In genomic region chr4:68856868-68857267, GRCm38 (mm10) we compare ENCODE assay signal across 20 mouse cellular contexts.
A peak's percentile ranks its signal among the peaks of the same experiment; 100 is the strongest.
DNase-seq lines count a peak whose midpoint lies in the region; TF ChIP-seq lines count a peak whose summit lies in the region.
"Had no signal": no experiment of that assay in that cellular context is flagged by ENCODE, and none has a peak within 500 bp of the region (broad histone marks: within the 10 kb centered on the region; RNA-seq: fewer than 3 reads in every experiment).

No protein-coding gene starts in this region.

- 54% methylated on average over 1 of the region's 1 CpGs for WGBS in kidney, adult 2 months

- DNase-seq in kidney, postnatal 14 days, result peak; percentile 2
- no peak for DNase-seq in kidney, adult 2 months
- DNase-seq in adipocyte (ENCODE audit: low spot score), result peak; percentile 3
- peak; percentile 59 for DNase-seq in cerebellum, adult 11-12 months
- peak; percentile 58 to 74 for DNase-seq in cerebellum, postnatal 25 days
- no peak for DNase-seq in left cerebral cortex, postnatal 4 days
- DNase-seq in left cerebral cortex, adult 2 months (ENCODE audit: extremely low spot score in 1 of 2, low spot score in 2 of 2), result no peak
- no peak for DNase-seq in layer of hippocampus, adult 8-10 months (ENCODE audit: low spot score in 2 of 2)
- DNase-seq: gastrocnemius, adult 2 months; heart, adult 11 months; kidney, adult 8-10 months; kidney, postnatal 36 days; layer of hippocampus, postnatal 36 days; thymus, postnatal 4 days had no signal

- no peak overlapping the region for H3K4me3 ChIP-seq in kidney, adult 2 months (ENCODE audit: insufficient read depth, low read depth, low read length)
- no peak overlapping the region for H3K4me3 ChIP-seq in left cerebral cortex, adult 2 months
- H3K4me3 ChIP-seq: embryonic facial prominence, embryonic 13.5 days; gastrocnemius, adult 2 months; hindbrain, embryonic 10.5 days; limb, embryonic 12.5 days; midbrain, embryonic 13.5 days had no signal

- H3K27ac ChIP-seq in kidney, adult 2 months (ENCODE audit: insufficient read depth, low read depth, low read length), result no peak overlapping the region
- no peak overlapping the region; the same call in 1 of the 2 replicates for H3K27ac ChIP-seq in left cerebral cortex, adult 2 months
- H3K27ac ChIP-seq: embryonic facial prominence, embryonic 13.5 days; gastrocnemius, adult 2 months; hindbrain, embryonic 10.5 days; limb, embryonic 12.5 days; liver, embryonic 14.5 days; macrophage; midbrain, embryonic 13.5 days had no signal

- intact Hi-C loops in left cerebral cortex, postnatal 4 days (cut with DNase I), result no loop called here
- intact Hi-C loops in left cerebral cortex, adult 2 months (cut with DNase I), result no loop called here

- H3K4me1 ChIP-seq in kidney, adult 2 months (ENCODE audit: control insufficient read depth, insufficient read depth, low read length), result no peaks in the 10 kb centered on the region
- H3K4me1 ChIP-seq: embryonic facial prominence, embryonic 13.5 days; hindbrain, embryonic 10.5 days; limb, embryonic 12.5 days; midbrain, embryonic 13.5 days had no signal

- no peaks in the 10 kb centered on the region for H3K36me3 ChIP-seq in kidney, adult 2 months (ENCODE audit: control insufficient read depth, insufficient read depth, low read length)
- H3K36me3 ChIP-seq: embryonic facial prominence, embryonic 13.5 days; hindbrain, embryonic 10.5 days; limb, embryonic 12.5 days; midbrain, embryonic 13.5 days had no signal

- no peaks in the 10 kb centered on the region for H3K27me3 ChIP-seq in kidney, adult 2 months (replicated peaks; ENCODE audit: control insufficient read depth, insufficient read depth, low read length)
- H3K27me3 ChIP-seq: embryonic facial prominence, embryonic 13.5 days; limb, embryonic 12.5 days; midbrain, embryonic 13.5 days had no signal

- no peak for TF ChIP-seq CTCF in kidney, adult 2 months (conservative IDR thresholded peaks at IDR 0.05; ENCODE audit: insufficient read depth, insufficient read length, low read depth, low read length)
- TF ChIP-seq CTCF in left cerebral cortex, adult 2 months (IDR thresholded peaks at IDR 0.05), result no peak

- no peak for TF ChIP-seq POLR2A in kidney, adult 2 months (IDR thresholded peaks at IDR 0.05; ENCODE audit: low read depth, low read length)

Comparison
In these comparisons a context has a peak if more than half of its experiments do, and no peak if none do; other contexts are left out.
1. DNase-seq: peak in kidney, postnatal 14 days (single experiment), adipocyte (single experiment), cerebellum, adult 11-12 months (single experiment) and cerebellum, postnatal 25 days (2 of 2); none in kidney, adult 2 months (single experiment), left cerebral cortex, postnatal 4 days (single experiment), left cerebral cortex, adult 2 months (0 of 2) and layer of hippocampus, adult 8-10 months (0 of 2).